Mouse (Mus musculus): ENCODE data around the gene Batf2.
"Not testable (repeated sequence)": the region's sequence is repeated elsewhere in the genome, so short reads cannot be mapped to it uniquely, and the experiment has no call there.

Batf2 gene

GRCm38 (mm10) chr19:6132171-6132827 is 8.5 kb upstream of the Batf2 start:
- in situ Hi-C loops (cut with MboI), result no loop called here

GRCm38 (mm10) chr19:6133197-6133596 is 7.6 kb upstream of the Batf2 start:
- in situ Hi-C loops (cut with MboI), result not testable (repeated sequence)

- in situ Hi-C loops (cut with MboI), result no loop called here
Measured at GRCm38 (mm10) chr19:6136397-6136796, 4.4 kb upstream of the Batf2 start.

GRCm38 (mm10) chr19:6139701-6140100 is 1.1 kb upstream of the Batf2 start:
- in situ Hi-C loops (cut with MboI), result no loop called here

- in situ Hi-C loops (cut with MboI), result no loop called here
Measured at GRCm38 (mm10) chr19:6140374-6140677, 457 bp upstream of the Batf2 start.

GRCm38 (mm10) chr19:6141394-6141749 is 589 bp downstream of the Batf2 start, which contains the start of gene Arl2:
Gene Arl2 (minus strand): TSS chr19:6141548.
- in situ Hi-C loops (cut with MboI), result no loop called here

- in situ Hi-C loops (cut with MboI), result no loop called here
Measured at GRCm38 (mm10) chr19:6144842-6145241, 4.1 kb downstream of the Batf2 start.

GRCm38 (mm10) chr19:6155174-6155573 is 14.4 kb downstream of the Batf2 start:
- in situ Hi-C loops (cut with MboI), result no loop called here

GRCm38 (mm10) chr19:6156372-6156771 is 15.6 kb downstream of the Batf2 start:
- in situ Hi-C loops (cut with MboI), result no loop called here

GRCm38 (mm10) chr19:6157220-6157619 is 16.4 kb downstream of the Batf2 start:
- in situ Hi-C loops (cut with MboI), result no loop called here

- in situ Hi-C loops (cut with MboI), result no loop called here
Measured at GRCm38 (mm10) chr19:6163872-6164547, 23.2 kb downstream of the Batf2 start.

GRCm38 (mm10) chr19:6166750-6167149 is 26.0 kb downstream of the Batf2 start:
- in situ Hi-C loops (cut with MboI), result no loop called here

GRCm38 (mm10) chr19:6171215-6171614 is 30.4 kb downstream of the Batf2 start:
- in situ Hi-C loops (cut with MboI), result no loop called here

GRCm38 (mm10) chr19:6174771-6175170 is 34.0 kb downstream of the Batf2 start:
- in situ Hi-C loops (cut with MboI), result no loop called here

- in situ Hi-C loops (cut with MboI), result no loop called here
Measured at GRCm38 (mm10) chr19:6178775-6179174, 38.0 kb downstream of the Batf2 start.

- in situ Hi-C loops (cut with MboI), result no loop called here
Measured at GRCm38 (mm10) chr19:6181629-6182028, 40.8 kb downstream of the Batf2 start.

GRCm38 (mm10) chr19:6182534-6182933 is 41.8 kb downstream of the Batf2 start:
- in situ Hi-C loops (cut with MboI), result no loop called here

GRCm38 (mm10) chr19:6184131-6184530 is 43.3 kb downstream of the Batf2 start, which contains the start of gene Majin:
Gene Majin (plus strand): TSS chr19:6184388.
- in situ Hi-C loops (cut with MboI), result no loop called here

- in situ Hi-C loops (cut with MboI), result no loop called here
Measured at GRCm38 (mm10) chr19:6204265-6204664, 63.5 kb downstream of the Batf2 start.

- in situ Hi-C loops (cut with MboI), result no loop called here
Measured at GRCm38 (mm10) chr19:6206716-6207115, 65.9 kb downstream of the Batf2 start.

GRCm38 (mm10) chr19:6216046-6216705 is 75.4 kb downstream of the Batf2 start:
- in situ Hi-C loops (cut with MboI), result no loop called here

GRCm38 (mm10) chr19:6218606-6219005 is 77.8 kb downstream of the Batf2 start:
- in situ Hi-C loops (cut with MboI), result no loop called here

Data from mature B cell (primary cell).